Mouse (Mus musculus) heart, postnatal 0 days (tissue): ENCODE data around the gene Gmeb2.

Source experiments
- CTCF ChIP-seq: IDR thresholded peaks from 2 replicates; pipeline ENCODE4 v1.5.1; 2016; ENCODE audit warnings: antibody characterized with exemption, control low read depth, low read depth
- EP300 ChIP-seq: IDR thresholded peaks from 2 replicates; pipeline ENCODE4 v1.6.1; 2016; ENCODE audit warnings: antibody characterized with exemption, low read depth

- no peak for TF ChIP-seq EP300
- TF ChIP-seq CTCF: no peak
Observed at GRCm38 (mm10) chr2:181240806-181241440, 46.9 kb downstream of the Gmeb2 start.
